Mouse (Mus musculus) c-Kit-negative CD71-positive TER-119-positive erythroid progenitor cells, embryonic 14.5 days (primary cell): ENCODE measurements around the gene Per3.
A peak's percentile ranks its signal among the peaks of the same experiment; 100 is the strongest.

Source experiments
- DNase-seq: peaks from one replicate; pipeline ENCODE4 v3.0.0-alpha.2; 2013; ENCODE audit warnings: low read depth, low spot score

The Per3 gene

GRCm38 (mm10) chr4:151044037-151044943, at the start of gene Per3:
TSS of gene Per3 (minus strand) at chr4:151044665.
- peak; percentile 81 for DNase-seq

GRCm38 (mm10) chr4:151089270-151089669, 44.8 kb upstream of the Per3 start, which contains the start of gene Gm13090:
TSS of gene Gm13090 (plus strand) at chr4:151089570.
- no peak for DNase-seq

GRCm38 (mm10) chr4:151088819-151089218, 44.4 kb upstream of the Per3 start:
- DNase-seq, result no peak

GRCm38 (mm10) chr4:151087358-151087757, 42.9 kb upstream of the Per3 start:
- no peak for DNase-seq

GRCm38 (mm10) chr4:151083027-151083426, 38.6 kb upstream of the Per3 start:
- DNase-seq, result no peak

- DNase-seq, result no peak
Observed at GRCm38 (mm10) chr4:151081977-151082376, 37.5 kb upstream of the Per3 start.

GRCm38 (mm10) chr4:151081355-151081754, 36.9 kb upstream of the Per3 start:
- DNase-seq, result no peak

GRCm38 (mm10) chr4:151074817-151075216, 30.4 kb upstream of the Per3 start:
- no peak for DNase-seq

- DNase-seq, result no peak
Observed at GRCm38 (mm10) chr4:151073108-151073744, 28.8 kb upstream of the Per3 start.

- DNase-seq, result no peak
Observed at GRCm38 (mm10) chr4:151070962-151071361, 26.5 kb upstream of the Per3 start.

GRCm38 (mm10) chr4:151068751-151069150, 24.3 kb upstream of the Per3 start:
- DNase-seq, result no peak

- DNase-seq, result no peak
Observed at GRCm38 (mm10) chr4:151059566-151059965, 15.1 kb upstream of the Per3 start.

GRCm38 (mm10) chr4:151058634-151059033, 14.2 kb upstream of the Per3 start:
- no peak for DNase-seq

GRCm38 (mm10) chr4:151057347-151058321, 13.2 kb upstream of the Per3 start, which contains the start of gene Vamp3:
TSS of gene Vamp3 (minus strand) at chr4:151057963.
- peak; percentile 97 for DNase-seq

GRCm38 (mm10) chr4:151051162-151051561, 6.7 kb upstream of the Per3 start:
- no peak for DNase-seq

GRCm38 (mm10) chr4:151046524-151046923, 2.1 kb upstream of the Per3 start:
- DNase-seq, result no peak

GRCm38 (mm10) chr4:151044944-151045570, 592 bp upstream of the Per3 start:
- DNase-seq, result no peak

GRCm38 (mm10) chr4:151043281-151043680, 1.2 kb downstream of the Per3 start:
- no peak for DNase-seq

- no peak for DNase-seq
Observed at GRCm38 (mm10) chr4:151041506-151041905, 3.0 kb downstream of the Per3 start.

- DNase-seq, result no peak
Observed at GRCm38 (mm10) chr4:151037800-151038199, 6.7 kb downstream of the Per3 start.

- DNase-seq, result no peak
Observed at GRCm38 (mm10) chr4:151036521-151036920, 7.9 kb downstream of the Per3 start.
